Mouse (Mus musculus) ovary, postnatal 10 days (tissue): ENCODE data around the gene Smim26.
A peak's percentile ranks its signal among the peaks of the same experiment; 100 is the strongest.
"Not testable (repeated sequence)": the region's sequence is repeated elsewhere in the genome, so short reads cannot be mapped to it uniquely, and the experiment has no call there.

Experiments used
- DNase-seq: peaks from one replicate; pipeline ENCODE4 v3.0.0; 2022; ENCODE audit warnings: low spot score

The Smim26 gene

GRCm38 (mm10) chr2:144593951-144594651, at the start of gene Smim26:
Gene Smim26, plus strand, starts transcription at chr2:144594054.
- peak; percentile 51 for DNase-seq

GRCm38 (mm10) chr2:144544630-144545029, 49.2 kb upstream of the Smim26 start:
- no peak for DNase-seq

GRCm38 (mm10) chr2:144545061-144545460, 48.8 kb upstream of the Smim26 start:
- no peak for DNase-seq

- no peak for DNase-seq
Measured at GRCm38 (mm10) chr2:144545481-144545880, 48.4 kb upstream of the Smim26 start.

GRCm38 (mm10) chr2:144547559-144547958, 46.3 kb upstream of the Smim26 start:
- DNase-seq = no peak

GRCm38 (mm10) chr2:144550529-144550928, 43.3 kb upstream of the Smim26 start, which contains the start of gene Rbbp9:
Gene Rbbp9, minus strand, starts transcription at chr2:144550869.
- peak; percentile 46 for DNase-seq

- DNase-seq = no peak
Measured at GRCm38 (mm10) chr2:144553905-144554304, 39.9 kb upstream of the Smim26 start.

- DNase-seq = no peak
Measured at GRCm38 (mm10) chr2:144555286-144555819, 38.5 kb upstream of the Smim26 start.

GRCm38 (mm10) chr2:144555820-144556552, 37.9 kb upstream of the Smim26 start, which contains the start of gene Sec23b:
Gene Sec23b, plus strand, starts transcription at chr2:144556229.
- peak; percentile 96 for DNase-seq

- no peak for DNase-seq
Measured at GRCm38 (mm10) chr2:144588723-144589122, 5.1 kb upstream of the Smim26 start.

GRCm38 (mm10) chr2:144593036-144593435, 818 bp upstream of the Smim26 start:
- DNase-seq = not testable (repeated sequence)

GRCm38 (mm10) chr2:144598006-144598405, 4.2 kb downstream of the Smim26 start:
- DNase-seq = no peak

GRCm38 (mm10) chr2:144599831-144600687, 6.2 kb downstream of the Smim26 start, which contains the start of gene Dtd1:
Gene Dtd1, plus strand, starts transcription at chr2:144599897.
- peak; percentile 68 for DNase-seq

- DNase-seq = no peak
Measured at GRCm38 (mm10) chr2:144601576-144601975, 7.7 kb downstream of the Smim26 start.

GRCm38 (mm10) chr2:144613956-144614355, 20.1 kb downstream of the Smim26 start:
- no peak for DNase-seq

GRCm38 (mm10) chr2:144617074-144617874, 23.4 kb downstream of the Smim26 start:
- DNase-seq = no peak

GRCm38 (mm10) chr2:144621491-144621890, 27.6 kb downstream of the Smim26 start:
- no peak for DNase-seq

GRCm38 (mm10) chr2:144633551-144633950, 39.7 kb downstream of the Smim26 start:
- no peak for DNase-seq

- DNase-seq = no peak
Measured at GRCm38 (mm10) chr2:144634231-144634630, 40.4 kb downstream of the Smim26 start.

- no peak for DNase-seq
Measured at GRCm38 (mm10) chr2:144634729-144635128, 40.9 kb downstream of the Smim26 start.
